Mouse (Mus musculus): ENCODE measurements around the gene Vstm5. TPM values are rescaled to one million over a fixed set of nuclear protein-coding genes. Genes with fewer than 3 reads are reported as not detected.

Gene Vstm5
- polyA plus RNA-seq, 1 experiment from 2014 or later: 1.1 TPM

GRCm38 (mm10) chr9:15240006-15240405, 1.2 kb downstream of the Vstm5 start:
- H3K4me3 ChIP-seq: no peak overlapping the region
- no peaks in the 10 kb centered on the region for H3K9me3 ChIP-seq (replicated peaks)
- H3K36me3 ChIP-seq: no peaks in the 10 kb centered on the region
- H3K4me1 ChIP-seq: peaks cover 25% of the 10 kb centered on the region
- 90% methylated on average over 6 of the region's 6 CpGs for WGBS
- no peak for DNase-seq (ENCODE audit: low spot score)
- H3K27me3 ChIP-seq (ENCODE audit: low read depth, poor library complexity, severe bottlenecking): peaks cover 33% of the 10 kb centered on the region
- H3K27ac ChIP-seq: no peak overlapping the region

- Histone ChIP-seq H3K4me1 (peaks cover 32% of the 10 kb centered on the region), H3K27ac (no peak overlapping the region), H3K9me3 (replicated peaks) (no peaks in the 10 kb centered on the region), H3K27me3 (ENCODE audit: low read depth, poor library complexity, severe bottlenecking) (peaks cover 33% of the 10 kb centered on the region), H3K36me3 (no peaks in the 10 kb centered on the region), H3K4me3 (no peak overlapping the region)
- WGBS: 66% methylated on average over 6 of the region's 6 CpGs
- DNase-seq (ENCODE audit: low spot score): no peak
These were observed 2.2 kb downstream of the Vstm5 start for GRCm38 (mm10) chr9:15240863-15241595.

- Histone ChIP-seq H3K27ac (no peak overlapping the region), H3K27me3 (ENCODE audit: low read depth, poor library complexity, severe bottlenecking) (peaks cover 33% of the 10 kb centered on the region), H3K36me3 (no peaks in the 10 kb centered on the region), H3K4me3 (no peak overlapping the region), H3K4me1 (peaks cover 32% of the 10 kb centered on the region), H3K9me3 (replicated peaks) (no peaks in the 10 kb centered on the region)
- whole genome bisulfite sequencing: 52% methylated on average over 9 of the region's 9 CpGs
- peak; percentile 65 for DNase-seq (ENCODE audit: low spot score)
These were observed 2.7 kb downstream of the Vstm5 start for GRCm38 (mm10) chr9:15241596-15241939.

- Histone ChIP-seq H3K36me3 (no peaks in the 10 kb centered on the region), H3K4me1 (peaks cover 32% of the 10 kb centered on the region), H3K4me3 (no peak overlapping the region), H3K27me3 (ENCODE audit: low read depth, poor library complexity, severe bottlenecking) (peaks cover 33% of the 10 kb centered on the region), H3K27ac (no peak overlapping the region), H3K9me3 (replicated peaks) (no peaks in the 10 kb centered on the region)
- 90% methylated on average over 1 of the region's 1 CpGs for WGBS
- peak; percentile 7 for DNase-seq (ENCODE audit: low spot score)
These were observed 3.3 kb downstream of the Vstm5 start for GRCm38 (mm10) chr9:15242130-15242529.

- WGBS: 67% methylated on average over 14 of the region's 14 CpGs
These were observed 6.7 kb downstream of the Vstm5 start for GRCm38 (mm10) chr9:15245319-15246075.

DNA sequence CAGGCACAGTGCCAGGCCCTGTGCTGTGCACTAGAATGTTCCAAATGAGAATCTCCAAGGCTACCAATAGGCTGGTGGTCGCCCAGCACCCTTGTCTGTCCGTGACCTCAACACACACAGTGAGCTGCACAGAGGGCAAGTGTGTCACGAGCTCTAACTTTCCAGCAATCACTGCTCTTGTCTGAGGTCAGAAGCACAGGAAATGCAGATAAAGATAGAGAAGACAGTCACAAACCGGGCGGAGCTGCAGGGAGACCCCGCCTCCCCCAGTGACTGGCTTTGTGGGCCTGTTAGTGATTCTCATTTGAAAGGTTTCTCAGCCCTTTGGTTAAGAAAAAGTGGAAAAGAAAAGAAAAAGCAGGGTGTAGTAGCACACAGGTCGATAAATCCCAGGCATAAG, 11.5 kb downstream of the Vstm5 start:
- H3K9me3 ChIP-seq (replicated peaks): no peaks in the 10 kb centered on the region
- DNase-seq (ENCODE audit: low spot score): no peak
- no peaks in the 10 kb centered on the region for H3K27me3 ChIP-seq (ENCODE audit: low read depth, poor library complexity, severe bottlenecking)
- H3K36me3 ChIP-seq: no peaks in the 10 kb centered on the region
- H3K27ac ChIP-seq: no peak overlapping the region
- WGBS: 78% methylated on average over 7 of the region's 7 CpGs
- peaks cover 3% of the 10 kb centered on the region for H3K4me1 ChIP-seq
- H3K4me3 ChIP-seq: no peak overlapping the region

More at GRCm38 (mm10) chr9:15245319-15246075, 6.7 kb downstream of the Vstm5 start:
- no peaks in the 10 kb centered on the region for H3K36me3 ChIP-seq
- H3K9me3 ChIP-seq (replicated peaks): no peaks in the 10 kb centered on the region
- H3K27me3 ChIP-seq (ENCODE audit: low read depth, poor library complexity, severe bottlenecking): peaks cover 2% of the 10 kb centered on the region
- no peak overlapping the region for H3K4me3 ChIP-seq
- no peak for DNase-seq (ENCODE audit: low spot score)
- H3K4me1 ChIP-seq: peaks cover 12% of the 10 kb centered on the region
- no peak overlapping the region for H3K27ac ChIP-seq

GRCm38 (mm10) chr9:15252196-15252595, 13.4 kb downstream of the Vstm5 start:
- no peaks in the 10 kb centered on the region for H3K27me3 ChIP-seq (ENCODE audit: low read depth, poor library complexity, severe bottlenecking)
- no peak for DNase-seq (ENCODE audit: low spot score)
- H3K4me3 ChIP-seq: no peak overlapping the region
- no peaks in the 10 kb centered on the region for H3K4me1 ChIP-seq
- no peaks in the 10 kb centered on the region for H3K36me3 ChIP-seq
- H3K27ac ChIP-seq: no peak overlapping the region
- 83% methylated on average over 7 of the region's 7 CpGs for WGBS
- H3K9me3 ChIP-seq (replicated peaks): no peaks in the 10 kb centered on the region

GRCm38 (mm10) chr9:15254501-15254900, 15.7 kb downstream of the Vstm5 start:
- Histone ChIP-seq H3K27me3 (ENCODE audit: low read depth, poor library complexity, severe bottlenecking) (no peaks in the 10 kb centered on the region), H3K36me3 (no peaks in the 10 kb centered on the region), H3K9me3 (replicated peaks) (no peaks in the 10 kb centered on the region), H3K27ac (no peak overlapping the region), H3K4me1 (no peaks in the 10 kb centered on the region), H3K4me3 (no peak overlapping the region)
- 84% methylated on average over 7 of the region's 7 CpGs for WGBS
- no peak for DNase-seq (ENCODE audit: low spot score)

GRCm38 (mm10) chr9:15256214-15256613, 17.4 kb downstream of the Vstm5 start:
- Histone ChIP-seq H3K27ac (no peak overlapping the region), H3K36me3 (peaks cover 13% of the 10 kb centered on the region), H3K4me3 (no peak overlapping the region), H3K9me3 (replicated peaks) (no peaks in the 10 kb centered on the region), H3K4me1 (no peaks in the 10 kb centered on the region), H3K27me3 (ENCODE audit: low read depth, poor library complexity, severe bottlenecking) (no peaks in the 10 kb centered on the region)
- DNase-seq (ENCODE audit: low spot score): no peak
- 86% methylated on average over 3 of the region's 3 CpGs for WGBS

DNA sequence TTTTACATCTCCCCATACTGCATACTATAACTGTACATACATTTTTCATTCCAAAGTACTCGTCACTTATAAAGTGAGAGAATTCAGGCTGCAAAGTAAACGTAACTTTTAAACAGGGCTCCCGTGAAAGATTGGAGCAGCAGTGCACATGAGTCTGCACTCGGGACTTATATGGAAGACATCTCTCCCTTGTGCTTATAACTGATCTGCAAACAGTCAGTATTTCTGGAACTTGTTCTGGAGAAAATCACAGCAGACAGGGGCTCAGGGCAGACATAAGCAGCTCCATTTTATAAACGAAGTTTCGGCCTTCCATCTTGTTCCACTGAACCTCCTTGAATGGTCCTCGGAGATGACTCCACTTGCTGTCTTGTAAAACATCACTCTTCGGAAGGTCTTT, 23.1 kb downstream of the Vstm5 start:
- Histone ChIP-seq H3K27me3 (ENCODE audit: low read depth, poor library complexity, severe bottlenecking) (no peaks in the 10 kb centered on the region), H3K36me3 (peaks cover 70% of the 10 kb centered on the region), H3K4me1 (no peaks in the 10 kb centered on the region), H3K9me3 (replicated peaks) (no peaks in the 10 kb centered on the region), H3K27ac (no peak overlapping the region), H3K4me3 (no peak overlapping the region)
- no peak for DNase-seq (ENCODE audit: low spot score)
- 95% methylated on average over 8 of the region's 8 CpGs for WGBS

DNA sequence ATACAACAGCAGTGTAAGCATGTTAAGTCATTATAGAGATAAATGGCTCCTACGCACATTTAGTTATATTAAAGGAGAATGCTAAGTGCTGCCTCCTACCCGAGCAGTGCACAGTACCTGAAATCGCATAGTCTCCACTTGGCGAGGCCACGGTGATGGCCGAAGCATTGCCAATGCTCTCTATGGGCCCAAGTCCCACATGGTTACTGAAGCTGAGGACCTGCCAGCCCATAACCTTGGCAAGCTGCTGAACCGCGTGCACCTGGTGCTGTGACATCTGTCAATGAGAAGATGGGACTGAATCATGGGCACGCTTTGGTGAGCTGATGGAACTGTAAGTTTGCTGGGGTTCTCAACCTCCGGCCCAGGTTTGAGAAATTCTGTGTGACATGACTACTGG, 24.6 kb downstream of the Vstm5 start:
- Histone ChIP-seq H3K4me3 (no peak overlapping the region), H3K27ac (no peak overlapping the region), H3K27me3 (ENCODE audit: low read depth, poor library complexity, severe bottlenecking) (no peaks in the 10 kb centered on the region), H3K36me3 (peaks cover 85% of the 10 kb centered on the region), H3K9me3 (replicated peaks) (no peaks in the 10 kb centered on the region), H3K4me1 (no peaks in the 10 kb centered on the region)
- no peak for DNase-seq (ENCODE audit: low spot score)
- WGBS: 98% methylated on average over 10 of the region's 10 CpGs

DNA sequence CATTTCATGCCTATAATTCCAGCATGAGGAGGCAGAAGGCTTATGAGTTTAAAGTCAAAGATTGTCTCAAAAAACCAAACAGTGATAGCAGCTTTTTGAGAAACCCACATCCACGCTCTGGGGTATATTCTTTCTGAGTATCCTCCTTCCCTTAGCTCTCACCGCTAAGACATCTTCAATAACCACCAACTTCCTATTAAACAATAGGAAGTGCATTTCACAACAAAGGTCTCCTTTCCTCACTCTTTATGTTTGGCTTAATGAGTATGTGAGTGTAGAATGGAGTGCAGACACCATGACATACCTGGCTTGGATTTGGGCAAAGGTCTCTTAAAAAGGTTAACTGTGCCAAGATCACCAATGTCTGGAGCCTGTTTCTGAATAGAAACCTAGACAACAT, 35.1 kb downstream of the Vstm5 start:
- no peaks in the 10 kb centered on the region for H3K9me3 ChIP-seq (replicated peaks)
- WGBS: 97% methylated on average over 2 of the region's 2 CpGs
- no peaks in the 10 kb centered on the region for H3K27me3 ChIP-seq (ENCODE audit: low read depth, poor library complexity, severe bottlenecking)
- H3K4me1 ChIP-seq: 0 out of 2 replicates have a peak, but pooled peaks cover 4% of the 10 kb centered on the region
- no peak overlapping the region for H3K4me3 ChIP-seq
- peaks cover 85% of the 10 kb centered on the region for H3K36me3 ChIP-seq
- DNase-seq (ENCODE audit: low spot score): no peak
- no peak overlapping the region for H3K27ac ChIP-seq

DNA sequence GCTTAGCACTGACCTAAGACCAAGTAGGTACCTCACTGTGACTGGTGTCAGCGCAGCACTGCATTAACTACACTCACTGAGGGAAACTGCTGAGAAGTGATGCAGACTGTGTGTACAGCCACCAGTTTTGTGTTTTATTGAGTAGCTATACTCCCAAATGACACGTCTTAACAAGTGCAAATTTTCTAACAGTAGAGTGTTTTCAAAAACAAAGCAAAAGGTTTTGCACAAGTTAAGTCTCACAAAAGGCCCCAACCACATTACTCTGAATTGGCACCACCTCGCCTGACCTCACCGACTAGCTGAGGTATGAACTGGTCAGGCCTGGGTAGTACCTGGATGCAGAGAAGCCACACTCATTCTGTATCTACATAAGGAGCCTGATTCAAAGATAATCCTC, 38.0 kb downstream of the Vstm5 start:
- peaks cover 56% of the 10 kb centered on the region for H3K36me3 ChIP-seq
- DNase-seq (ENCODE audit: low spot score): no peak
- no peak overlapping the region for H3K27ac ChIP-seq
- H3K9me3 ChIP-seq (replicated peaks): no peaks in the 10 kb centered on the region
- H3K27me3 ChIP-seq (ENCODE audit: low read depth, poor library complexity, severe bottlenecking): no peaks in the 10 kb centered on the region
- WGBS: 92% methylated on average over 4 of the region's 4 CpGs
- H3K4me3 ChIP-seq: no peak overlapping the region
- peaks cover 13% of the 10 kb centered on the region for H3K4me1 ChIP-seq
